Mouse (Mus musculus): ENCODE results near the gene Rad51b. TPM values are rescaled to one million over a fixed set of nuclear protein-coding genes. Genes with fewer than 3 reads are reported as not detected.
A peak's percentile ranks its signal among the peaks of the same experiment; 100 is the strongest.

The Rad51b gene
- 6.3 and 8.5 TPM in 2 replicates for polyA plus RNA-seq (2014; fragmentation: Nextera tagmentation; extraction: Ambion mirVana)

DNA sequence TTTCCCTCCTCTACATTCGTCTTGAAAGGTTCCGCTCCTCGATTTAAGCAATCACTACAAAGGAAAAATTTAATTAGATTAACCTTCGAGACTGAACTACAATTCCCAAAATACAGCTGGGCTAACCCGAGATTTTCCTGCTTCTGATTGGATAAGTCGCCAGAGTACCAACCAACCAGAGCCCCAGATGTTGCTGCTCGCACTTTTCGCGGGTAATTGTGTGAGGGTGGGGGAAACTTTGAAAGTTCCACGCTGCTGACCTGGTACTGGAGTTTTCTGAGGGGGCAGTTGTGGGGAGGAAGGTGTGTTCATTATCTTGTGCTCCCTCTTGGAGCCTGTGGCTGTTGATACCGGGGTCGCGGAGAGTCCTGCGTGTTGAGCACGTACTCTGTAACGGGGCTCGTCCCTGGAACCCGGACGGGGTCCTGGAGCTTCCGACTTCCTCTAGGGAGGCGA is at the start of gene Rad51b:
Gene Rad51b (plus strand): TSS at position 162 of the 456 bp plus-strand sequence.
- Histone ChIP-seq H3K4me2 (ENCODE audit: low read depth, severe bottlenecking) (peak within 1 kb of the TSS; percentile 73), H3K27me3 (ENCODE audit: control insufficient read depth, insufficient read depth, low read length) (no peaks in the 10 kb centered on the region), H3K36me3 (ENCODE audit: control insufficient read depth, insufficient read depth, low read length) (no peaks in the 10 kb centered on the region), H3K4me1 (ENCODE audit: control insufficient read depth, insufficient read depth, low read length) (0 out of 2 replicates have a peak, but pooled peaks cover 3% of the 10 kb centered on the region), H3K27ac (replicated peaks; ENCODE audit: low read depth, low read length) (no peak within 1 kb of the TSS; the same call in 1 of the 2 replicates), H3K9ac (ENCODE audit: low read length) (peak within 1 kb of the TSS; percentile 76), H3K9me3 (ENCODE audit: control insufficient read depth, low read length) (no peaks in the 10 kb centered on the region), H3K4me3 (ENCODE audit: low read depth, low read length) (peak within 1 kb of the TSS; percentile 73)
- ATAC-seq (ENCODE audit: insufficient number of reproducible peaks, low FRiP score, low TSS enrichment, low read depth) (peak; percentile 84), DNase-seq (ENCODE audit: low spot score) (peak; percentile 84)
- WGBS: under 1% methylated on average over 21 of the region's 21 CpGs

DNA sequence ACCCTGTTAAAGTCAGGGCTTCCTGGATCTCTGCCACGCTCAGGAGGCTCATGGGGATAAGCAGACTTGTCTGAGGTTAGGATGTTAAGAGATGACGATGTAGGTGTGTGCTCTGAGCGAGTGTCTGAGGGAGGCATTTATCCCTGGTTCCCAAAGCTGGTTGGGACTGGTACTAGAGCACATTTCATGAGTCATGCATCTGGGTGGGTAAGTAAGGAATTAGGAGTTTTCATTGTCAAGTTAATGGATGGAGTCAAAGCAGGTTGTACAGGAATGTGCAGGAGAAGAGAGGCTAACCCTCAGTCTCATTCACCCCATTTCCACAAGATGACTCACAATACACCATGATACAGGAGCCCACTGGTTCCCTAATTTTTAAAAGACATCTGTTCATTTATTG is 49.0 kb upstream of the Rad51b start:
- Histone ChIP-seq H3K27ac (replicated peaks; ENCODE audit: low read depth, low read length) (no peak overlapping the region), H3K4me1 (ENCODE audit: control insufficient read depth, insufficient read depth, low read length) (no peaks in the 10 kb centered on the region), H3K36me3 (ENCODE audit: control insufficient read depth, insufficient read depth, low read length) (peaks cover 13% of the 10 kb centered on the region), H3K27me3 (ENCODE audit: control insufficient read depth, insufficient read depth, low read length) (no peaks in the 10 kb centered on the region), H3K9ac (ENCODE audit: low read length) (no peak overlapping the region), H3K4me2 (ENCODE audit: low read depth, severe bottlenecking) (no peak overlapping the region), H3K4me3 (ENCODE audit: low read depth, low read length) (no peak overlapping the region), H3K9me3 (ENCODE audit: control insufficient read depth, low read length) (no peaks in the 10 kb centered on the region)
- no peak for ATAC-seq (ENCODE audit: insufficient number of reproducible peaks, low FRiP score, low TSS enrichment, low read depth)
- 82% methylated on average over 3 of the region's 3 CpGs for WGBS
- DNase-seq (ENCODE audit: low spot score): no peak

DNA sequence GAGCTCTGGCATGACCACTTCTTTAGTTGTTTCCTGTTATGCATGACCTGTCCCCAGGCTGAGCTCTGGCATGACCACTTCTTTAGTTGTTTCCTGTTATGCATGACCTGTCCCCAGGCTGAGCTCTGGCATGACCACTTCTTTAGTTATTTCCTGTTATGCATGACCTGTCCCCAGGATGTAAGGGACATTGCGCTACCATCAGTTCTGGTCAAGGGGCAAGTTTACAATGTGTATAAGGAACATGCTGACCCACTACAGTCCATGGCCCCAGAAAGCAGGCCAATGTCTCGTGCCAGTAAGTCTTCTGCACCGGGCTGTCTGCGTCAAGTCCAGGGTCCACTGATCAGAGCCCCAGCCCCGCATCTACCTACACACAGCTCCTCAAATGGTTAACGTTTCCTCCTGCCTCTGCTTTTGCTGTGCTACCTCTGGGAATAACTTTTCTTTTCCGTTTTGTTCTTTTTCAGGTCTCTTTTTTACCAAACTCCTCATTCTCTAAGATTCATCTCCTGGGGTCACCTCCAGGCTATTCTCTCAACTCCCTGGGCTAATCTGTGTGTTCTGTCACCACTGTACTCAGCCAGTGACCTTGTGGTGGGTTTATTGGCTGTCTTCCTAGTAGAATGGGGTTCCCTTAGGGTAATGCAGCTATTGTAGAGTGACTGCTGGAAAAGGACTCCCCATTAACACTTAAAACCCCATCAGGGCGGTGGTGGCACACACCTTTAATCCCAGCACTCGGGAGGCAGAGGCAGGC is 43.6 kb upstream of the Rad51b start:
- no peak overlapping the region for H3K9ac ChIP-seq (ENCODE audit: low read length)
- no peaks in the 10 kb centered on the region for H3K4me1 ChIP-seq (ENCODE audit: control insufficient read depth, insufficient read depth, low read length)
- H3K9me3 ChIP-seq (ENCODE audit: control insufficient read depth, low read length): no peaks in the 10 kb centered on the region
- no peak overlapping the region for H3K27ac ChIP-seq (replicated peaks; ENCODE audit: low read depth, low read length)
- H3K36me3 ChIP-seq (ENCODE audit: control insufficient read depth, insufficient read depth, low read length): peaks cover 10% of the 10 kb centered on the region
- no peak overlapping the region for H3K4me2 ChIP-seq (ENCODE audit: low read depth, severe bottlenecking)
- no peak overlapping the region for H3K4me3 ChIP-seq (ENCODE audit: low read depth, low read length)
- DNase-seq (ENCODE audit: low spot score) (no peak), ATAC-seq (ENCODE audit: insufficient number of reproducible peaks, low FRiP score, low TSS enrichment, low read depth) (no peak)
- 93% methylated on average over 9 of the region's 9 CpGs for WGBS
- H3K27me3 ChIP-seq (ENCODE audit: control insufficient read depth, insufficient read depth, low read length): no peaks in the 10 kb centered on the region

DNA sequence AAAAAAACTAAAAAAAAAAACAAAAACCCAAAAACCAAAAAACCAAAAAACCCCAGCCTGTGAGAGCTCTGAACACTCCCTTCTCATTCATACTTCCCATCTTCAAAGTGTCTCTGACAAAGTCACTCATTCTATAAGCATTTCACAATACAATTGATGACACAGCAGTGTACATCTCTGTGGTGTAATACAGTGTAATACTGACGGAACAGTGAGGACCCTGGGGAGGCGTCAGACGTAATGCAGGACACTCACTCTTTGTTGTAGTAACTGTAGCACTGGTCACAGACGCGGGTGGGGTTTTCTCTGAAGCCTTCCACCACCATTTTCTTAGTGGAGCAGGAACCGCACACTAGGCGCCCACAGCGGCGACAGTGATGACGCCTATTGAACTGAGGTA is 42.1 kb upstream of the Rad51b start:
- no peak overlapping the region for H3K4me2 ChIP-seq (ENCODE audit: low read depth, severe bottlenecking)
- no peaks in the 10 kb centered on the region for H3K4me1 ChIP-seq (ENCODE audit: control insufficient read depth, insufficient read depth, low read length)
- H3K9me3 ChIP-seq (ENCODE audit: control insufficient read depth, low read length): no peaks in the 10 kb centered on the region
- H3K27me3 ChIP-seq (ENCODE audit: control insufficient read depth, insufficient read depth, low read length): no peaks in the 10 kb centered on the region
- H3K4me3 ChIP-seq (ENCODE audit: low read depth, low read length): no peak overlapping the region
- DNase-seq (ENCODE audit: low spot score) (no peak), ATAC-seq (ENCODE audit: insufficient number of reproducible peaks, low FRiP score, low TSS enrichment, low read depth) (no peak)
- H3K9ac ChIP-seq (ENCODE audit: low read length): no peak overlapping the region
- no peak overlapping the region for H3K27ac ChIP-seq (replicated peaks; ENCODE audit: low read depth, low read length)
- WGBS: 95% methylated on average over 10 of the region's 10 CpGs
- H3K36me3 ChIP-seq (ENCODE audit: control insufficient read depth, insufficient read depth, low read length): peaks cover 10% of the 10 kb centered on the region

DNA sequence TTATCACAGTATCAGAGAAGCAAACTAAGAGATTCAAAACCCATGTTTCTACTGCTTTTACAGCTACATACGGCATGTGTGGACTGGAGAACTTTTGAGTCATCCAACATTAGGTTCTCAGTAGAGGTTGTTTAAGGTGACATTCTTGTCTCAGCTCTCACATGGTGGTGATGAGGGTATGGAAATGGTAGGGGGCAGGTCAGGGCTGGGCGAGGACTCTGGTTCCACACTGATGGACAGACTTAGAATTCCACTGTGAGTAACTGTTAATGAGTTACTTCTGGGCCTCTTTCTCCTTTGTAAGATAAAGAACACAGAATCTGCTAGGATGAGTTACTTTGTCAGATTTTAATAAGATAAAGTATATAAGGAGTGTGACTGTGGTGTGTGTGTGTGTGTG is 36.9 kb upstream of the Rad51b start:
- Histone ChIP-seq H3K4me1 (ENCODE audit: control insufficient read depth, insufficient read depth, low read length) (no peaks in the 10 kb centered on the region), H3K9me3 (ENCODE audit: control insufficient read depth, low read length) (no peaks in the 10 kb centered on the region), H3K27ac (replicated peaks; ENCODE audit: low read depth, low read length) (no peak overlapping the region), H3K4me3 (ENCODE audit: low read depth, low read length) (no peak overlapping the region), H3K36me3 (ENCODE audit: control insufficient read depth, insufficient read depth, low read length) (peaks cover 11% of the 10 kb centered on the region), H3K9ac (ENCODE audit: low read length) (no peak overlapping the region), H3K4me2 (ENCODE audit: low read depth, severe bottlenecking) (no peak overlapping the region), H3K27me3 (ENCODE audit: control insufficient read depth, insufficient read depth, low read length) (no peaks in the 10 kb centered on the region)
- 92% methylated on average over 2 of the region's 2 CpGs for WGBS
- DNase-seq (ENCODE audit: low spot score) (no peak), ATAC-seq (ENCODE audit: insufficient number of reproducible peaks, low FRiP score, low TSS enrichment, low read depth) (no peak)

DNA sequence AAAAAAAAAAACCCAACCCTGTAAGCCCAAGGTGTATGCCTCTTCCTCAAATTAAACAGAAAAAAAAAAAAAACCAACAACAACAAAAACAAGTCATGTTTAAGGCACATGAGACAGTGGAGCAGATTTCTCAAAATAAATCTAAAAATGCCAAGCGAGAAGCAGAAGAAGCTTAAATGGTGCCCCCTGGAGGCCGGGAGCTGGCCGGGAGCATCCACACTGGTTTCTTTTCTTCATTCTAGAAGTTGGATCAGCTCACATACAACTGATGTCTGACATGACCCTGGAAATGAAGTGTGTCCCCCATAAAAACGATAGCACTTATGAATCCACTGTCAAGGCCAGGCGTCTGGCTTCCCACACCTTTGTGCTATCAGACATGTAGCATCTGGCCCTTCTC is 36.0 kb upstream of the Rad51b start:
- peaks cover 13% of the 10 kb centered on the region for H3K36me3 ChIP-seq (ENCODE audit: control insufficient read depth, insufficient read depth, low read length)
- DNase-seq (ENCODE audit: low spot score) (peak; percentile 57), ATAC-seq (ENCODE audit: insufficient number of reproducible peaks, low FRiP score, low TSS enrichment, low read depth) (no peak)

DNA sequence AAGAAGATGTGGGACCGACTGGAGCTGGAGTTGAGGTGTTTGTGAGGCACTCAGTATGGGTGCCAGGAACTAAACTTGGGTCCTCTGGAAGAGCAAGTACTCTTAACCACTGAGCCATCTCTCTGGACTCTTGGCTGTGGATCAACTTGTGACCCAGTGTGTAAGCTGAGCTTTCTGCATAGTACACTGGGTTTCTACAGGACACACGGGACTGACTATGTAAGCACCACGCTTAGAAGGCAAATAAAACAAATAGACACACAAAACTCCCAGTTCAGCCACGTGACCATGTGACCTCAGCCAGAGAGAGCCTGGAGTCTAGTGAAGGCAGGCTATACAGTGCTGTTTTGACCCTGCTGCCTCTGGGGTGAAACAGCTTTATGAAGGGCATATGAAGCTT is 24.5 kb upstream of the Rad51b start:
- no peaks in the 10 kb centered on the region for H3K4me1 ChIP-seq (ENCODE audit: control insufficient read depth, insufficient read depth, low read length)
- DNase-seq (ENCODE audit: low spot score): no peak
- no peaks in the 10 kb centered on the region for H3K9me3 ChIP-seq (ENCODE audit: control insufficient read depth, low read length)
- no peak for ATAC-seq (ENCODE audit: insufficient number of reproducible peaks, low FRiP score, low TSS enrichment, low read depth)
- 89% methylated on average over 4 of the region's 4 CpGs for WGBS
- peaks cover 19% of the 10 kb centered on the region for H3K36me3 ChIP-seq (ENCODE audit: control insufficient read depth, insufficient read depth, low read length)
- H3K9ac ChIP-seq (ENCODE audit: low read length): no peak overlapping the region
- H3K27ac ChIP-seq (replicated peaks; ENCODE audit: low read depth, low read length): no peak overlapping the region
- H3K4me2 ChIP-seq (ENCODE audit: low read depth, severe bottlenecking): no peak overlapping the region
- no peaks in the 10 kb centered on the region for H3K27me3 ChIP-seq (ENCODE audit: control insufficient read depth, insufficient read depth, low read length)
- no peak overlapping the region for H3K4me3 ChIP-seq (ENCODE audit: low read depth, low read length)

More for the DNA sequence above, 36.0 kb upstream of the Rad51b start:
- H3K4me3 ChIP-seq (ENCODE audit: low read depth, low read length): no peak overlapping the region
- H3K27me3 ChIP-seq (ENCODE audit: control insufficient read depth, insufficient read depth, low read length): no peaks in the 10 kb centered on the region
- no peak overlapping the region for H3K27ac ChIP-seq (replicated peaks; ENCODE audit: low read depth, low read length)
- H3K9ac ChIP-seq (ENCODE audit: low read length): no peak overlapping the region
- no peak overlapping the region for H3K4me2 ChIP-seq (ENCODE audit: low read depth, severe bottlenecking)
- 66% methylated on average over 5 of the region's 5 CpGs for WGBS
- no peaks in the 10 kb centered on the region for H3K4me1 ChIP-seq (ENCODE audit: control insufficient read depth, insufficient read depth, low read length)
- no peaks in the 10 kb centered on the region for H3K9me3 ChIP-seq (ENCODE audit: control insufficient read depth, low read length)

DNA sequence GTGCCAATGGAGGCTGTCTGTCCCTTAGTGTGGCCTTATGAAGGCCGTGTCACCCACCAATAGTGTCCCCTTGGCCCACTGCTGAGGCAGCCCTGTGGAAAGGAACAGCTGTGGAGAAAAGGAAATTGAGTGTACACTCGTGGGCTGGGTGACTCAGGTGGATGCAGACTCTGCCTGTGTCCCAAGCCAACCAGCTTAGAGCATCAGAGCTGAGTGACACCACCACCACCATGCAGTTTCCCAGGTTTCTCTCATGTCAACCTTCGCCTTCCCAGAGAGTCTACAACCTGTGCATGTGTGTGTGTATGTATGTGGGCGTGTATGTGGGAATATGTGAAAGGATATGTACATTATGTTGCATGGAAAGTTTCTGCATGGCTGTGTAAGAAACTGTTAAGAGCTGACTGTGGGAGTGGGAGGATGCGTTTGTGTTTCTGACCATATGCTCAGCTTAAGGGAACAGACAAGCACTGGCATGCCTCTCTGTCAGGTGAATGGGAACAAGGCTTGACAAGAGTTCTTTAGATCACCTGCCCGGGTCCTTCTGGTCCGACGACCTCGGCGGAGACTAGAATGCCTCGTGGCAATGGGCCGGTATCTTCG is 17.5 kb upstream of the Rad51b start:
- Histone ChIP-seq H3K27ac (replicated peaks; ENCODE audit: low read depth, low read length) (no peak overlapping the region), H3K9ac (ENCODE audit: low read length) (no peak overlapping the region), H3K36me3 (ENCODE audit: control insufficient read depth, insufficient read depth, low read length) (peaks cover 12% of the 10 kb centered on the region; the same call in 1 of the 2 replicates), H3K4me1 (ENCODE audit: control insufficient read depth, insufficient read depth, low read length) (no peaks in the 10 kb centered on the region), H3K4me2 (ENCODE audit: low read depth, severe bottlenecking) (no peak overlapping the region), H3K4me3 (ENCODE audit: low read depth, low read length) (no peak overlapping the region), H3K9me3 (ENCODE audit: control insufficient read depth, low read length) (no peaks in the 10 kb centered on the region), H3K27me3 (ENCODE audit: control insufficient read depth, insufficient read depth, low read length) (no peaks in the 10 kb centered on the region)
- WGBS: 92% methylated on average over 13 of the region's 13 CpGs
- ATAC-seq (ENCODE audit: insufficient number of reproducible peaks, low FRiP score, low TSS enrichment, low read depth) (no peak), DNase-seq (ENCODE audit: low spot score) (no peak)
